ENCODE assay signal across 25 mouse cellular contexts in genomic region chr1:151219045-151219444, GRCm38 (mm10). TPM values are rescaled to one million over a fixed set of nuclear protein-coding genes. Genes with fewer than 3 reads are reported as not detected.
A peak's percentile ranks its signal among the peaks of the same experiment; 100 is the strongest.
DNase-seq lines count a peak whose midpoint lies in the region; ATAC-seq lines count a peak whose summit lies in the region.
"Had no signal": no experiment of that assay in that cellular context is flagged by ENCODE, and none has a peak within 500 bp of the region (broad histone marks: within the 10 kb centered on the region; RNA-seq: fewer than 3 reads in every experiment).

No protein-coding gene starts in this region.

- no peaks in the 10 kb centered on the region for H3K36me3 ChIP-seq in splenic B cell, adult 2 months (ENCODE audit: control insufficient read depth, insufficient read depth, low read length, poor library complexity, severe bottlenecking)
- H3K36me3 ChIP-seq: embryonic facial prominence, embryonic 12.5 days; embryonic facial prominence, embryonic 15.5 days; forebrain, embryonic 12.5 days; forebrain, embryonic 15.5 days; hindbrain, embryonic 10.5 days; hindbrain, embryonic 13.5 days; intestine, embryonic 15.5 days had no signal

- peak; percentile 15 for DNase-seq in MEL-GATA-1-ER (ENCODE audit: extremely low read depth, low read depth)
- DNase-seq in splenic B cell, adult 2 months (ENCODE audit: low read depth, low spot score), result peak; percentile 15
- DNase-seq in right cerebral cortex, postnatal 36 days (ENCODE audit: low spot score in 2 of 2), result no peak
- no peak for DNase-seq in right cerebral cortex, postnatal 4 days
- no peak for DNase-seq in urinary bladder, postnatal 4 days (ENCODE audit: low spot score in 2 of 2)
- DNase-seq: adrenal gland, adult 2 months; adrenal gland, postnatal 14 days; cerebellum, adult 11-12 months; cerebellum, adult 8-10 months; cerebellum, postnatal 10 days; cerebellum, postnatal 36 days; gastrocnemius, postnatal 25 days had no signal

- peak; percentile 50 to 58; a peak in 1 of 4 replicates for ATAC-seq in hematopoietic stem cell, adult 5-6 weeks (replicated peaks in 1 of 2; ENCODE audit: insufficient read depth in 1 of 2, low FRiP score in 2 of 2, low TSS enrichment in 1 of 2, low read depth in 1 of 2, poor library complexity in 2 of 2, severe bottlenecking in 2 of 2)
- ATAC-seq: forebrain, embryonic 15.5 days; hindbrain, embryonic 16.5 days; intestine, embryonic 15.5 days had no signal

- no peaks in the 10 kb centered on the region for H3K27me3 ChIP-seq in splenic B cell, adult 2 months (ENCODE audit: control insufficient read depth, insufficient read depth, low read length, poor library complexity, severe bottlenecking)
- H3K27me3 ChIP-seq: embryonic facial prominence, embryonic 12.5 days; embryonic facial prominence, embryonic 15.5 days; forebrain, embryonic 12.5 days; forebrain, embryonic 15.5 days; hindbrain, embryonic 13.5 days; intestine, embryonic 15.5 days had no signal

RNA-seq across cellular contexts. Expression of gene Gm47996, which starts 9.1 kb away (rescaled TPM):
- 0.25 TPM in 1 of 2 replicates, not detected in the other for total RNA-seq in hematopoietic stem cell, adult 5-6 weeks (2017)
- total RNA-seq: adrenal gland, adult 2 months; adrenal gland, postnatal 14 days; heart, adult 8-10 months; heart, postnatal 25 days had no signal

RNA-seq across cellular contexts. Expression of gene 3110040M04Rik, which starts 15.1 kb away (rescaled TPM):
- total RNA-seq in hematopoietic stem cell, adult 5-6 weeks (2017), result not detected in 2 replicates
- total RNA-seq: adrenal gland, adult 2 months; adrenal gland, postnatal 14 days; gastrocnemius, adult 8-10 months; gastrocnemius, postnatal 25 days; heart, adult 8-10 months; heart, postnatal 25 days had no signal

RNA-seq across cellular contexts. Expression of gene Gm47995, which starts 20.8 kb away (rescaled TPM):
- total RNA-seq in hematopoietic stem cell, adult 5-6 weeks (2017), result not detected in 2 replicates
- total RNA-seq: adrenal gland, adult 2 months; adrenal gland, postnatal 14 days; gastrocnemius, adult 8-10 months; gastrocnemius, postnatal 25 days; heart, adult 8-10 months; heart, postnatal 25 days had no signal

RNA-seq across cellular contexts. Expression of gene Gm8947, which starts 26.9 kb away (rescaled TPM):
- total RNA-seq in hematopoietic stem cell, adult 5-6 weeks (2017), result not detected in 2 replicates
- total RNA-seq: adrenal gland, adult 2 months; adrenal gland, postnatal 14 days; heart, adult 8-10 months; heart, postnatal 25 days had no signal

RNA-seq across cellular contexts. Expression of gene Gm47985, which starts 36.7 kb away (rescaled TPM):
- total RNA-seq in hematopoietic stem cell, adult 5-6 weeks (2017), result not detected in 2 replicates
- total RNA-seq: adrenal gland, adult 2 months; adrenal gland, postnatal 14 days; ES-E14; gastrocnemius, postnatal 25 days had no signal

Comparison
In these comparisons a context has a peak if more than half of its experiments do, and no peak if none do; other contexts are left out.
1. DNase-seq: peak in MEL-GATA-1-ER (single experiment) and splenic B cell, adult 2 months (single experiment); none in right cerebral cortex, postnatal 36 days (0 of 2), right cerebral cortex, postnatal 4 days (single experiment) and urinary bladder, postnatal 4 days (0 of 2).